In the genomic region with DNA sequence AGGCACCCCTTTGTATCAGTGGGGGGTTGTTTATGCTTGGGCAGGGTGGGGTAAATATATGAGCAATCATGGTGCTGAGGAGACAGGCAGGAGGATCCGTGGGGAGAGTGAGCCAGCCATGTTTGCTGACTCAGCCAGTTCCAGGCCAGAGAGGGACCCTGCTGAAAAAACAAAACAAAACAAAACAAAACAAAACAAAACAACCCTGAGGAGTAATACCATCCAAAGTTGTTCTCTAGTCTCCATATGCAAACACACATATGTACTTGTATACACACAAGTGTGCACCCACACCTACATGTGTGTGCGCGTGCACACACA, we compare ENCODE assay signal across 23 mouse cellular contexts. TPM values are rescaled to one million over a fixed set of nuclear protein-coding genes. Genes with fewer than 3 reads are reported as not detected.
"Had no signal": no experiment of that assay in that cellular context is flagged by ENCODE, and none has a peak within 500 bp of the region (broad histone marks: within the 10 kb centered on the region; RNA-seq: fewer than 3 reads in every experiment).

No protein-coding gene starts in this region.

- H3K4me2 ChIP-seq: intestine, embryonic 15.5 days; limb, embryonic 13.5 days; midbrain, embryonic 13.5 days; stomach, embryonic 15.5 days had no signal

- H3K9ac ChIP-seq: intestine, embryonic 15.5 days; limb, embryonic 13.5 days; liver, embryonic 14.5 days; midbrain, embryonic 13.5 days; stomach, embryonic 15.5 days had no signal

- ATAC-seq: intestine, embryonic 15.5 days; midbrain, embryonic 13.5 days; midbrain, embryonic 16.5 days had no signal

- H3K4me3 ChIP-seq: intestine, embryonic 15.5 days; limb, embryonic 10.5 days; limb, embryonic 13.5 days; megakaryocyte, embryonic 14.5 days; midbrain, embryonic 10.5 days; midbrain, embryonic 13.5 days; stomach, embryonic 15.5 days had no signal

- H3K27ac ChIP-seq: intestine, embryonic 15.5 days; limb, embryonic 10.5 days; limb, embryonic 13.5 days; liver, embryonic 14.5 days; midbrain, embryonic 10.5 days; midbrain, embryonic 13.5 days; stomach, embryonic 15.5 days had no signal

- H3K9me3 ChIP-seq: intestine, embryonic 15.5 days; limb, embryonic 10.5 days; limb, embryonic 13.5 days; megakaryocyte, embryonic 14.5 days; midbrain, embryonic 10.5 days; midbrain, embryonic 13.5 days; stomach, embryonic 15.5 days had no signal

- DNase-seq: kidney, adult 11 months; kidney, adult 8-10 months; kidney, postnatal 10 days; kidney, postnatal 36 days; liver; lung, adult 2 months; lung, postnatal 14 days; thymus, postnatal 25 days had no signal

- H3K36me3 ChIP-seq: intestine, embryonic 15.5 days; limb, embryonic 10.5 days; limb, embryonic 13.5 days; midbrain, embryonic 10.5 days; midbrain, embryonic 13.5 days; stomach, embryonic 15.5 days had no signal

- H3K4me1 ChIP-seq: intestine, embryonic 15.5 days; limb, embryonic 13.5 days; midbrain, embryonic 10.5 days; midbrain, embryonic 13.5 days; stomach, embryonic 15.5 days had no signal

- H3K27me3 ChIP-seq: intestine, embryonic 15.5 days; limb, embryonic 13.5 days; midbrain, embryonic 13.5 days; stomach, embryonic 15.5 days had no signal

RNA-seq across cellular contexts. Expression of a gene that starts 4.4 kb away (rescaled TPM):
- total RNA-seq: layer of hippocampus, adult 18-20 months; layer of hippocampus, postnatal 14 days; left cerebral cortex, postnatal 25 days had no signal
- polyA plus RNA-seq: intestine, embryonic 15.5 days; limb, embryonic 10.5 days; limb, embryonic 13.5 days; liver, embryonic 14.5 days; lung, embryonic 16.5 days; midbrain, embryonic 10.5 days; midbrain, embryonic 13.5 days; neural tube, embryonic 11.5 days; neural tube, embryonic 14.5 days; stomach, embryonic 15.5 days had no signal

RNA-seq across cellular contexts. Expression of a gene that starts 8.5 kb away (rescaled TPM):
- total RNA-seq: layer of hippocampus, adult 18-20 months had no signal

RNA-seq across cellular contexts. Expression of a gene that starts 29.6 kb away (rescaled TPM):
- polyA plus RNA-seq: neural tube, embryonic 14.5 days had no signal

RNA-seq across cellular contexts. Expression of a gene that starts 47.1 kb away (rescaled TPM):
- total RNA-seq: layer of hippocampus, postnatal 14 days; left cerebral cortex, postnatal 25 days had no signal
- polyA plus RNA-seq: limb, embryonic 10.5 days; midbrain, embryonic 16.5 days; neural tube, embryonic 14.5 days had no signal
